Mouse (Mus musculus): Measurements from ENCODE around the gene Aatf.

The Aatf gene

GRCm38 (mm10) chr11:84375951-84376496, 137.3 kb downstream of the Aatf start:
- no peak for DNase-seq (ENCODE audit: low spot score in 2 of 2)

DNA sequence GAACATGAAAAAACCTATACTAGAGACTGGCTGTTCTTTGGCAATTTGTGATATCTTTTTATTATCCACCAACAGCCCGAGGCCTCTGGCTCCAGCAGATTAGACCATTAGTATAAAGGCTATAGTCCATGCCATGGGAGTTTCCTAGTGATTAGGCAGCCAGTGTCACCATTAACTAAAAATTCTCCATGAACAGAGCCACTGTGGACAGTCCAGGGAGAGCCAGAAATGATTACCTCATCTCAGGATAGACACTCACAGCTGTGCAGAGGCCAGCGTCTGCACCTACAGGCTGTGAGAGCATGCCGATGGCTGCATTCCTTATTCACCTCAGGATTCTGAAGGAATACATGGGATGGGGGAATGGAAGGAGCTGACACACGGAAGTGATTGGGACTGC, 140.2 kb downstream of the Aatf start:
- DNase-seq (ENCODE audit: low spot score in 2 of 2), result no peak
